Mouse (Mus musculus) liver, postnatal 0 days (tissue): ENCODE data around the gene Csn1s2b.

Experiments
- CTCF ChIP-seq: sonication (generic); IDR thresholded peaks from 2 replicates; pipeline ENCODE4 v1.5.1; 2016; ENCODE audit warnings: antibody characterized with exemption, low read depth
- EP300 ChIP-seq: IDR thresholded peaks from 2 replicates; pipeline ENCODE4 v1.6.1; 2016; ENCODE audit warnings: antibody characterized with exemption, low read depth, mild to moderate bottlenecking

DNA sequence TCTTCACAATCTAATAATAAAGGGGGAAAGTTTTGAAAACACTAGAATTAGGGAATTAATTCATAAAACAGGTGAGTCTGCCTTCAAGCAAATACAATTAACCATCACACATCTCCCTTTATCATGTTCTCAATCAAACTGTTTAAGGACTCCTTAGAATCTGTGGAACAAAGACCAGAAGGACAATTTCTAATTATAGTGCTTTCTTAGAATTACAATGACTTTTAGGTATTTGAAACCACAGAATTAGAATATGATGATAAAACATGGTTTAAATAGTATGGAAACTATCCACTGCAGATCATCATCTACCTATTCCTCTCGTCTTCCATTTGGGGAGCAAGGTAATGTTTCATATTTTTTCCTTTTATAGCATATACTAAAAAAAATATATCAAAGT lies 33.6 kb upstream of the Csn1s2b start, which contains the start of gene Csn1s2a:
- TF ChIP-seq CTCF = no peak
- no peak for TF ChIP-seq EP300
